Mouse (Mus musculus): ENCODE results near the gene Pdk3. TPM values are rescaled to one million over a fixed set of nuclear protein-coding genes. Genes with fewer than 3 reads are reported as not detected.

The Pdk3 gene
- 0.55 and 0.67 TPM in 2 replicates for total RNA-seq (2014; rRNA removed)
- polyA plus RNA-seq (2012; rRNA removed): 0.26 and 0.31 TPM in 2 replicates

DNA sequence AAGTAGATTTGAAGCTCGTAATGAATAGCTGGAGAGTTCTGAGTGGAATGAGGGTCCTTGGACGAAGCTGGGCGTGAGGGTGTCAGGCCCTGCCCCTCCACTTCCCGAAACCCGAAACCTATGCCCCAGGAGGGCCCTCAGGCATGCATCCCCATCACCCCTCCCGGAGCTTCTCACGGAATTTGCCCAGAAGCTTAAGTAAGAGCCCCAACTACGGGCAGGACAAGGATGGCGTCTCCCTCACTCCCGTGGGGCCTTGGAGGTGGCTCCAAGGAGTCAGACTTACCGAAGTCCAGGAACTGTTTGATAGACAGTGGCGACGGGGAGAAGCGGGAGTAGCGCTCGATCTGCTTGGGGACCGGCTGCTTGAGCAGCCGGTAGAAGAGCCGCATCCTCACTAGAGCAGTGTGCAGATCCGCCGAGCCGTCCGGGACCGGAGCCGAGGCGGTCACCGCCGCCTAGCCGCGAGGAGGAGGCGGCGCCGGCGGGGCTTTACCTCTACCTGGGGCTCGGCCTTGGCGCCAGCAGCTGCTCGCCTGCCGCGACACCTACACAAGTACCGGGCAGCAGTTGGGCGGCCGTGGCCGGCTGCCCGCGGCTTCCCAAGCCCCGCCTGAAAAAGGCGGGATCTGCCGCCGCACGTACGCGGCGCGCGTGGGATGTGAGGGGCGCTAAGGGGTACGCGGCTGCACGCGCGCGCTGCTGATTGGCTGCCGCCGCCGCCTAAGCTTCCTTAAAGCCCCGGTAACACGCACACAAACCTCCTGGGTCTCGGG, at the start of gene Pdk3:
Gene Pdk3 (minus strand): TSS at position 641 of the 776 bp plus-strand sequence.
- no peaks in the 10 kb centered on the region for H3K79me2 ChIP-seq (ENCODE audit: control insufficient read depth, insufficient read depth, low read length)
- no peak for TF ChIP-seq CTCF (IDR thresholded peaks at IDR 0.05; ENCODE audit: low read depth, low read length)
- TF ChIP-seq POLR2A (IDR thresholded peaks at IDR 0.05; ENCODE audit: extremely low read depth, insufficient read depth, low read length): no peak

DNA sequence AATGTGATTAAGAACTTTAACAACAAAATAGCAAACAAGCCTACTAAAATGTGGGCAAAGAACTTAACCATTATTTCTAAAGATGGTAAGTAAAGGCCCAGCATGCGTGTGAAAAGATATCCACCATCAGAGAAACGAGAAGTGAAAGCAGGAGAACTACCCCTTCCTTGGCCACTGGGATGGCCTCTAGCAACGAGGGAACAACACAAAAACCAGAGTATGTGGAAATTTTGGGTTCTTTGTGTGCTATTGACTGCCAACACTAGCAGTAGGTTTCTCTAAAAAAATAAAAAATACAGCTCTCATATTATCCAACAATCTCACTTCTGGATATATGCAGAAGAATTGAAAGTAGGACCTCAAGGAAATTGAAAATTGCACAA, 45.6 kb upstream of the Pdk3 start:
- no peak overlapping the region for H3K4me3 ChIP-seq (ENCODE audit: insufficient read depth, low read depth, low read length)
- no peaks in the 10 kb centered on the region for H3K79me2 ChIP-seq (ENCODE audit: control insufficient read depth, insufficient read depth, low read length)
- H3K4me1 ChIP-seq (ENCODE audit: control insufficient read depth, insufficient read depth, low read length): no peaks in the 10 kb centered on the region
- WGBS: 73% methylated on average over 3 of the region's 3 CpGs
- no peak for TF ChIP-seq CTCF (IDR thresholded peaks at IDR 0.05; ENCODE audit: low read depth, low read length)
- TF ChIP-seq POLR2A (IDR thresholded peaks at IDR 0.05; ENCODE audit: extremely low read depth, insufficient read depth, low read length): no peak
- no peaks in the 10 kb centered on the region for H3K36me3 ChIP-seq (ENCODE audit: control insufficient read depth, insufficient read depth, low read length)
- H3K27ac ChIP-seq (replicated peaks; ENCODE audit: insufficient read depth, low read depth, low read length): no peak overlapping the region
- no peak for DNase-seq (ENCODE audit: extremely low read depth, low read depth, low spot score)
- H3K9ac ChIP-seq (ENCODE audit: low read depth, low read length): no peak overlapping the region
- H3K27me3 ChIP-seq (ENCODE audit: control insufficient read depth, insufficient read depth, low read length): no peaks in the 10 kb centered on the region

More for the DNA sequence above, at the start of gene Pdk3:
- peak; percentile 29 for DNase-seq (ENCODE audit: extremely low read depth, low read depth, low spot score)
- peak within 1 kb of the TSS; percentile 60 for H3K9ac ChIP-seq (ENCODE audit: low read depth, low read length)
- H3K27ac ChIP-seq (replicated peaks; ENCODE audit: insufficient read depth, low read depth, low read length): no peak within 1 kb of the TSS
- no peaks in the 10 kb centered on the region for H3K36me3 ChIP-seq (ENCODE audit: control insufficient read depth, insufficient read depth, low read length)
- H3K4me1 ChIP-seq (ENCODE audit: control insufficient read depth, insufficient read depth, low read length): peaks cover 3% of the 10 kb centered on the region; the same call in 1 of the 2 replicates
- H3K4me3 ChIP-seq (ENCODE audit: insufficient read depth, low read depth, low read length): peak within 1 kb of the TSS; percentile 78
- WGBS: 1% methylated on average over 50 of the region's 68 CpGs
- no peaks in the 10 kb centered on the region for H3K27me3 ChIP-seq (ENCODE audit: control insufficient read depth, insufficient read depth, low read length)

DNA sequence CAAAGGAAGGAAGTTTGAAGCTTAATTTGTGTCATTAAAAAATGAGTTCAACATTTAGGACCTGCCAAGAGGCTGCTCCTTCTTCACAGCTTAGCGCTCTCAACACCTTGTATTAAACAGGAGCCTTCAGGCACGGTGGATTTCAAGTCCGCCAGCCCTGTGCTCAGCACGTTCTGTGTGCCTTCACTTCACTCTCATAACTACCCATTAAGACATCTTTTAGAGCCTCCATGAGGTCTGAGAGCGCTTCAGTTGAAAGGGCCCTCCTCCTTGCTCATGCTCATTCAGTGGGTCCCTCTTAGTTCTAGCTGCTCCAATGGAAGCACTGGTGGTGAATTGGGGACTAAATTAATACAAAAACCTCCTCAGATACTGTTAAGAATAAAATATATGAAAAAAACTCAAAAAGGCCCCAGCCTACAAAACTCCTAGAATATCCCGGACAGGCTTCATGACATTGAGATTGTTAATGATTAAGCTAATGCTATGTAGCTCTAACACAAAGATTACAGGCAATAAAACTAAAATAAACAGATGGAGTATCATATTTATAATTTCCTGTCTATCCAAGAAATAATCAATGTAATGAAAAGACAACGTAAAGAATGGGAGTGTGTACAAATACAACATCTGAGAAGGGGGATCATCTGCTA, 45.1 kb upstream of the Pdk3 start:
- no peaks in the 10 kb centered on the region for H3K4me1 ChIP-seq (ENCODE audit: control insufficient read depth, insufficient read depth, low read length)
- H3K79me2 ChIP-seq (ENCODE audit: control insufficient read depth, insufficient read depth, low read length): no peaks in the 10 kb centered on the region
- DNase-seq (ENCODE audit: extremely low read depth, low read depth, low spot score): no peak
- no peak overlapping the region for H3K9ac ChIP-seq (ENCODE audit: low read depth, low read length)
- no peaks in the 10 kb centered on the region for H3K27me3 ChIP-seq (ENCODE audit: control insufficient read depth, insufficient read depth, low read length)
- no peaks in the 10 kb centered on the region for H3K36me3 ChIP-seq (ENCODE audit: control insufficient read depth, insufficient read depth, low read length)
- WGBS: 82% methylated on average over 7 of the region's 7 CpGs
- H3K4me3 ChIP-seq (ENCODE audit: insufficient read depth, low read depth, low read length): no peak overlapping the region
- no peak for TF ChIP-seq CTCF (IDR thresholded peaks at IDR 0.05; ENCODE audit: low read depth, low read length)
- TF ChIP-seq POLR2A (IDR thresholded peaks at IDR 0.05; ENCODE audit: extremely low read depth, insufficient read depth, low read length): no peak
- H3K27ac ChIP-seq (replicated peaks; ENCODE audit: insufficient read depth, low read depth, low read length): no peak overlapping the region

DNA sequence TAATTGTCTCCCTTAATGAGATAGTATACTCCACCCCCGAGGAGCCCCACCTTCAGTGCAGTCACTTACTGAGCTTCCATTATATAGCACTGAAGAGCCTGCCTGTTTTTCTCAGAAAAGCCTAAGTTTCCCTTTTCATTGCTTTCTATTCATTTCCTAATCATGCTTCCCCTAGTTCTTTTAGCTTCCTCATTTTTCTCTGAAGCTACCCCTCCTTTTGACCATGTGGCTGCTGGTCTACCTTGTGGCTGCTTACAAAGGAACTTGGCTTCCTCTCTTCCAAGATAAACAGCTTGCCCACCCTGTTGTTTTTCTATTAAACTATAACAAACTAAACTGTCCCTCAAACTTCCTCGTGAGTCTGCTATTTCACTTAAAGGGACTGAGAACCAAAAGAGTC, 31.4 kb upstream of the Pdk3 start:
- 42% methylated on average over 2 of the region's 2 CpGs for WGBS
- Histone ChIP-seq H3K4me1 (ENCODE audit: control insufficient read depth, insufficient read depth, low read length) (no peaks in the 10 kb centered on the region), H3K9ac (ENCODE audit: low read depth, low read length) (no peak overlapping the region), H3K27ac (replicated peaks; ENCODE audit: insufficient read depth, low read depth, low read length) (no peak overlapping the region), H3K79me2 (ENCODE audit: control insufficient read depth, insufficient read depth, low read length) (no peaks in the 10 kb centered on the region), H3K36me3 (ENCODE audit: control insufficient read depth, insufficient read depth, low read length) (no peaks in the 10 kb centered on the region), H3K4me3 (ENCODE audit: insufficient read depth, low read depth, low read length) (no peak overlapping the region), H3K27me3 (ENCODE audit: control insufficient read depth, insufficient read depth, low read length) (no peaks in the 10 kb centered on the region)
- TF ChIP-seq CTCF (IDR thresholded peaks at IDR 0.05; ENCODE audit: low read depth, low read length) (no peak), POLR2A (IDR thresholded peaks at IDR 0.05; ENCODE audit: extremely low read depth, insufficient read depth, low read length) (no peak)
- peak; percentile 5 for DNase-seq (ENCODE audit: extremely low read depth, low read depth, low spot score)

DNA sequence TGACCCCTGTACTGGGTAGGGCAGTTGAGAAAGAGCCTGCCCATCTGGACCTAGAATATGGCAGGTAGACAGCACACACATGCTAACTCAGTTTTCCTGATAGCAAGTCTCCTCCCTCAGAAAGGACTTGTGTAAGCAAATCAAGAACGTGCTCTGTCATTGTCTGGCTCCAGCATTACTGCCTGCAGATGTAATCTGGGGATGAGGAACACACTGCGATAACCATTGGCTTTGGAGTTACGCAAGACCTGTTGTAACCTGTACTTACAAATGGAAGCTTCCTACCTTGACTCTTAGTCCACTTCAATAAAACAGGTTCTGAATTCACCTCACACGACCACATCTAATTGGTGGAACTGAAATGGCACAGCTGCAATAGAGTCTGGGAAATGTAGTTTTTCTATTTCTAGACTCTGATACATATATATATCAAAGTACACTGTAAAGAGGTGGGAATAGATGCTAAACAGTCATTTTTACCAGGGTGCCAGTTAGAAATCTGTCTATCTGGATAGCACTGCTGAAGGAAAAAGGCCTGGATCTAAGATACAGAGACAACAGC, 30.6 kb upstream of the Pdk3 start:
- WGBS: 32% methylated on average over 4 of the region's 4 CpGs
- Histone ChIP-seq H3K9ac (ENCODE audit: low read depth, low read length) (no peak overlapping the region), H3K27ac (replicated peaks; ENCODE audit: insufficient read depth, low read depth, low read length) (no peak overlapping the region), H3K79me2 (ENCODE audit: control insufficient read depth, insufficient read depth, low read length) (no peaks in the 10 kb centered on the region), H3K4me3 (ENCODE audit: insufficient read depth, low read depth, low read length) (no peak overlapping the region), H3K4me1 (ENCODE audit: control insufficient read depth, insufficient read depth, low read length) (no peaks in the 10 kb centered on the region), H3K27me3 (ENCODE audit: control insufficient read depth, insufficient read depth, low read length) (no peaks in the 10 kb centered on the region), H3K36me3 (ENCODE audit: control insufficient read depth, insufficient read depth, low read length) (no peaks in the 10 kb centered on the region)
- TF ChIP-seq POLR2A (IDR thresholded peaks at IDR 0.05; ENCODE audit: extremely low read depth, insufficient read depth, low read length): no peak
- no peak for TF ChIP-seq CTCF (IDR thresholded peaks at IDR 0.05; ENCODE audit: low read depth, low read length)
- DNase-seq (ENCODE audit: extremely low read depth, low read depth, low spot score): peak; percentile 39
